Mouse (Mus musculus) liver, embryonic 16.5 days (tissue): Measurements from ENCODE around the gene Atp8a2. TPM values are rescaled to one million over a fixed set of nuclear protein-coding genes. Genes with fewer than 3 reads are reported as not detected.

Source experiments
- ATAC-seq: fragments of 200-750 bp; cut with Nextera tagmentation; 2 replicates; pipeline ENCODE4 v1.8.0; 2017; ENCODE audit warnings: low read depth, mild to moderate bottlenecking, moderate number of reproducible peaks, moderate library complexity
- H3K27ac ChIP-seq: fragments of 300-500 bp; sonication (generic); 2 replicates; pipeline ENCODE4 v1.5.1; 2014; ENCODE audit warnings: mild to moderate bottlenecking, low read length
- H3K27me3 ChIP-seq: fragments of 300-500 bp; sonication (generic); 2 replicates; pipeline ENCODE4 v1.6.1; 2014; ENCODE audit warnings: low read depth, low read length, mixed read lengths; ENCODE audit not compliant: control insufficient read depth, insufficient read depth
- H3K36me3 ChIP-seq: fragments of 300-500 bp; sonication (generic); 2 replicates; pipeline ENCODE4 v1.6.1; 2014; ENCODE audit warnings: mild to moderate bottlenecking; ENCODE audit not compliant: control insufficient read depth, insufficient read depth
- H3K4me1 ChIP-seq: fragments of 300-500 bp; sonication (generic); 2 replicates; pipeline ENCODE4 v1.6.1; 2014; ENCODE audit warnings: low read depth, low read length, mixed read lengths; ENCODE audit not compliant: control insufficient read depth
- H3K4me2 ChIP-seq: fragments of 300-500 bp; sonication (generic); 2 replicates; pipeline ENCODE4 v1.6.1; 2014; ENCODE audit warnings: low read depth, low read length, mixed read lengths
- H3K4me3 ChIP-seq: fragments of 300-500 bp; sonication (generic); 2 replicates; pipeline ENCODE4 v1.5.1; 2014; ENCODE audit warnings: low read depth, mild to moderate bottlenecking, low read length
- H3K9ac ChIP-seq: fragments of 300-500 bp; sonication (generic); 2 replicates; pipeline ENCODE4 v1.6.1; 2014; ENCODE audit warnings: low read depth, low read length
- H3K9me3 ChIP-seq: fragments of 300-500 bp; sonication (generic); replicated peaks from 2 replicates; pipeline ENCODE4 v1.6.1; 2016; ENCODE audit warnings: low read length; ENCODE audit not compliant: control insufficient read depth
- WGBS: fragments of 180-500 bp; shearing (Covaris S2); extraction: QIAGEN DNeasy Blood & Tissue Kit; methylation state at CpG from one replicate; pipeline ENCODE4 v1.1.7; 2014; ENCODE audit not compliant: insufficient replicate concordance; 5-methylcytosine and 5-hydroxymethylcytosine counted together
- polyA plus RNA-seq: library from polyadenylated mRNA; unstranded; fragments of >200 nt; fragmentation: Nextera tagmentation; extraction: Ambion mirVana; gene quantifications from 2 replicates; pipeline ENCODE4 v1.2.1, GENCODE M21; 2015

Gene Atp8a2
- polyA plus RNA-seq, 1 experiment from 2014 or later: 5.3 TPM

- WGBS: 72% methylated on average over 4 of the region's 4 CpGs
- no peak for ATAC-seq
- H3K9me3 ChIP-seq: no peaks in the 10 kb centered on the region
Observed at GRCm38 (mm10) chr14:59966981-59967380, 230.0 kb downstream of the Atp8a2 start.

GRCm38 (mm10) chr14:59964569-59964968, 232.4 kb downstream of the Atp8a2 start:
- 52% methylated on average over 5 of the region's 5 CpGs for WGBS
- no peaks in the 10 kb centered on the region for H3K9me3 ChIP-seq
- H3K4me3 ChIP-seq: no peak overlapping the region
- H3K4me1 ChIP-seq: no peaks in the 10 kb centered on the region
- no peak overlapping the region for H3K4me2 ChIP-seq
- H3K27me3 ChIP-seq: no peaks in the 10 kb centered on the region
- no peaks in the 10 kb centered on the region for H3K36me3 ChIP-seq
- H3K9ac ChIP-seq: no peak overlapping the region
- ATAC-seq: no peak
- no peak overlapping the region for H3K27ac ChIP-seq

More at GRCm38 (mm10) chr14:59966981-59967380, 230.0 kb downstream of the Atp8a2 start:
- Histone ChIP-seq H3K4me2 (no peak overlapping the region), H3K4me3 (no peak overlapping the region), H3K27ac (no peak overlapping the region), H3K27me3 (no peaks in the 10 kb centered on the region), H3K9ac (no peak overlapping the region), H3K4me1 (no peaks in the 10 kb centered on the region), H3K36me3 (no peaks in the 10 kb centered on the region)

GRCm38 (mm10) chr14:59960961-59961360, 236.0 kb downstream of the Atp8a2 start:
- no peaks in the 10 kb centered on the region for H3K9me3 ChIP-seq
- H3K4me1 ChIP-seq: no peaks in the 10 kb centered on the region
- H3K4me3 ChIP-seq: no peak overlapping the region
- H3K4me2 ChIP-seq: no peak overlapping the region
- no peak for ATAC-seq
- 31% methylated on average over 9 of the region's 9 CpGs for WGBS
- H3K9ac ChIP-seq: no peak overlapping the region
- no peaks in the 10 kb centered on the region for H3K36me3 ChIP-seq
- H3K27me3 ChIP-seq: no peaks in the 10 kb centered on the region
- H3K27ac ChIP-seq: no peak overlapping the region

- ATAC-seq: no peak
- Histone ChIP-seq H3K4me1 (no peaks in the 10 kb centered on the region), H3K4me3 (no peak overlapping the region), H3K27me3 (no peaks in the 10 kb centered on the region), H3K36me3 (no peaks in the 10 kb centered on the region), H3K9me3 (no peaks in the 10 kb centered on the region), H3K4me2 (no peak overlapping the region), H3K9ac (no peak overlapping the region), H3K27ac (no peak overlapping the region)
- 65% methylated on average over 9 of the region's 9 CpGs for WGBS
Observed at GRCm38 (mm10) chr14:59960214-59960890, 236.6 kb downstream of the Atp8a2 start.

GRCm38 (mm10) chr14:59959723-59960122, 237.3 kb downstream of the Atp8a2 start:
- 53% methylated on average over 8 of the region's 8 CpGs for WGBS
- Histone ChIP-seq H3K4me3 (no peak overlapping the region), H3K9ac (no peak overlapping the region), H3K27ac (no peak overlapping the region), H3K36me3 (no peaks in the 10 kb centered on the region), H3K27me3 (no peaks in the 10 kb centered on the region), H3K4me1 (no peaks in the 10 kb centered on the region), H3K4me2 (no peak overlapping the region), H3K9me3 (no peaks in the 10 kb centered on the region)
- no peak for ATAC-seq

- no peak for ATAC-seq
- no peaks in the 10 kb centered on the region for H3K36me3 ChIP-seq
- H3K4me2 ChIP-seq: no peak overlapping the region
- H3K27me3 ChIP-seq: no peaks in the 10 kb centered on the region
- no peak overlapping the region for H3K27ac ChIP-seq
- H3K4me3 ChIP-seq: no peak overlapping the region
- H3K9me3 ChIP-seq: no peaks in the 10 kb centered on the region
- no peak overlapping the region for H3K9ac ChIP-seq
- WGBS: 32% methylated on average over 5 of the region's 5 CpGs
- no peaks in the 10 kb centered on the region for H3K4me1 ChIP-seq
Observed at GRCm38 (mm10) chr14:59949983-59950382, 247.0 kb downstream of the Atp8a2 start.

- ATAC-seq: no peak
- Histone ChIP-seq H3K4me1 (no peaks in the 10 kb centered on the region), H3K4me3 (no peak overlapping the region), H3K4me2 (no peak overlapping the region), H3K27me3 (no peaks in the 10 kb centered on the region), H3K9ac (no peak overlapping the region), H3K36me3 (no peaks in the 10 kb centered on the region), H3K9me3 (no peaks in the 10 kb centered on the region), H3K27ac (no peak overlapping the region)
- 17% methylated on average over 7 of the region's 7 CpGs for WGBS
Observed at GRCm38 (mm10) chr14:59942864-59943611, 253.9 kb downstream of the Atp8a2 start.

- H3K9me3 ChIP-seq: no peaks in the 10 kb centered on the region
- WGBS: 52% methylated on average over 2 of the region's 2 CpGs
- H3K36me3 ChIP-seq: no peaks in the 10 kb centered on the region
- H3K27me3 ChIP-seq: no peaks in the 10 kb centered on the region
- no peak overlapping the region for H3K9ac ChIP-seq
- no peak overlapping the region for H3K4me2 ChIP-seq
- no peak overlapping the region for H3K4me3 ChIP-seq
- H3K27ac ChIP-seq: no peak overlapping the region
- H3K4me1 ChIP-seq: no peaks in the 10 kb centered on the region
- ATAC-seq: no peak
Observed at GRCm38 (mm10) chr14:59942199-59942598, 254.8 kb downstream of the Atp8a2 start.

- Histone ChIP-seq H3K9me3 (no peaks in the 10 kb centered on the region), H3K4me2 (no peak overlapping the region), H3K27me3 (no peaks in the 10 kb centered on the region), H3K36me3 (no peaks in the 10 kb centered on the region), H3K27ac (no peak overlapping the region), H3K4me3 (no peak overlapping the region), H3K4me1 (no peaks in the 10 kb centered on the region), H3K9ac (no peak overlapping the region)
- WGBS: 39% methylated on average over 6 of the region's 6 CpGs
- no peak for ATAC-seq
Observed at GRCm38 (mm10) chr14:59932355-59932754, 264.6 kb downstream of the Atp8a2 start.
